Mouse (Mus musculus) midbrain, embryonic 11.5 days (tissue): ENCODE measurements around the gene Cars. TPM values are rescaled to one million over a fixed set of nuclear protein-coding genes. Genes with fewer than 3 reads are reported as not detected.

Experiments
- ATAC-seq: fragments of 200-750 bp; cut with Nextera tagmentation; 2 replicates; pipeline ENCODE4 v1.8.0; 2017; ENCODE audit warnings: moderate TSS enrichment, moderate library complexity; ENCODE audit not compliant: low FRiP score
- DNase-seq: peaks from one replicate; pipeline ENCODE4 v3.0.0; 2015; ENCODE audit warnings: low spot score; ENCODE audit errors: missing footprints
- H3K27ac ChIP-seq: fragments of 300-500 bp; sonication (generic); 2 replicates; pipeline ENCODE4 v1.5.1; 2014; ENCODE audit warnings: low read depth, low read length
- H3K27me3 ChIP-seq: fragments of 300-500 bp; sonication (generic); 2 replicates; pipeline ENCODE4 v1.6.1; 2014; ENCODE audit warnings: mild to moderate bottlenecking, low read length, moderate library complexity, mixed read lengths; ENCODE audit not compliant: control insufficient read depth, insufficient read depth
- H3K36me3 ChIP-seq: fragments of 300-500 bp; sonication (generic); 2 replicates; pipeline ENCODE4 v1.6.1; 2014; ENCODE audit warnings: mild to moderate bottlenecking, low read length, moderate library complexity, mixed read lengths; ENCODE audit not compliant: control insufficient read depth, insufficient read depth
- H3K4me1 ChIP-seq: fragments of 300-500 bp; sonication (generic); 2 replicates; pipeline ENCODE4 v1.6.1; 2014; ENCODE audit warnings: low read length; ENCODE audit not compliant: control insufficient read depth, insufficient read depth
- H3K4me2 ChIP-seq: fragments of 300-500 bp; sonication (generic); 2 replicates; pipeline ENCODE4 v1.6.1; 2014; ENCODE audit warnings: mild to moderate bottlenecking, moderate library complexity
- H3K4me3 ChIP-seq: fragments of 300-500 bp; sonication (generic); 2 replicates; pipeline ENCODE4 v1.5.1; 2014; ENCODE audit warnings: low read depth, low read length
- H3K9ac ChIP-seq: fragments of 300-500 bp; sonication (generic); 2 replicates; pipeline ENCODE4 v1.6.1; 2014; ENCODE audit warnings: low read length
- H3K9me3 ChIP-seq: fragments of 300-500 bp; sonication (generic); 2 replicates; pipeline ENCODE4 v1.6.1; 2016; ENCODE audit warnings: low read length; ENCODE audit not compliant: control insufficient read depth
- WGBS: fragments of 180-500 bp; shearing (Covaris S2); extraction: QIAGEN DNeasy Blood & Tissue Kit; methylation state at CpG from one replicate; pipeline ENCODE4 v1.1.7; 2014; 5-methylcytosine and 5-hydroxymethylcytosine counted together
- polyA plus RNA-seq: library from polyadenylated mRNA; unstranded; fragments of >200 nt; fragmentation: Nextera tagmentation; extraction: Ambion mirVana; gene quantifications from 2 replicates; pipeline ENCODE4 v1.2.1, GENCODE M21; 2014

Cars gene
- polyA plus RNA-seq, 1 experiment from 2014 or later: 75.7 TPM

DNA sequence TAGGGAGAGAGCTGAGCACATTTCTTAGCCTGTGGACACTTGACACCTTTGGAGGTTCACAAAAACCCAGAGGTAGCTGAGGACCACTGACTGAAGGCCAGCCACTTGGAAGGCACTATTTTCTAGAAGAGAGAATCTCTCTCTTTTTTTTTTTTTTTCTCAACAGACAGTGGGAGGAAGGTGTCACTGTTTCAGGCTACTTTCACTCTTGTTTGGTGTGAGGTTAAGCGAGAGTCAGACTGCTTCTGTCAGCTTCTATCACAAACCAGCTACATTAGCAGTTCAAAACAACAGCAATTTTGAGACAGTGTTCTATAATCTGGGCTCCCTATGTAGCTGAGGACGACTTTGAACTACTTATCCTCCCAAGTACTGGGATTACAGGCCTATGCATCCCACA, 26.3 kb upstream of the Cars start:
- no peaks in the 10 kb centered on the region for H3K36me3 ChIP-seq
- H3K4me3 ChIP-seq: no peak overlapping the region
- ATAC-seq (no peak), DNase-seq (no peak)
- no peaks in the 10 kb centered on the region for H3K4me1 ChIP-seq
- no peaks in the 10 kb centered on the region for H3K27me3 ChIP-seq
- WGBS: 68% methylated on average over 2 of the region's 2 CpGs
- no peaks in the 10 kb centered on the region for H3K9me3 ChIP-seq
- H3K4me2 ChIP-seq: no peak overlapping the region
- H3K9ac ChIP-seq: no peak overlapping the region
- H3K27ac ChIP-seq: no peak overlapping the region

DNA sequence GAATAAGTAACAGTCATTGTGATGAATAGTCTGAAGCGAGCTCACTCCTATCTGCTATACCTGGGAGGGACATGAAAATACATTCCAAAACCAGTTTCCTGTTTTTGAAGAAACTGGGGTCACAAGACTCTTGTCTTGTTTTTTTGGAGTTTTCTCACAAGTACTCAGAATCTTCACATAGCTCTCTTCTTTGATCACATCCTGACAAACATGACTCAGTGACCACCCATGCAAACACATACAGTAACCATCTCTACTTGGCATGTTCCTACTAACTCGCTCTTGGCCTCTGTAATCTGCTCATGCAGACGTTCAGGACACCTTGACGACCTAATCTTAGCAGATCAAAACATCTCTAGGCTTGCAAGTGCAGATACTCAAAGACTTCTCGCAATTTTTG, 25.3 kb upstream of the Cars start:
- Histone ChIP-seq H3K9me3 (no peaks in the 10 kb centered on the region), H3K4me3 (no peak overlapping the region), H3K36me3 (no peaks in the 10 kb centered on the region), H3K9ac (no peak overlapping the region), H3K27me3 (no peaks in the 10 kb centered on the region), H3K27ac (no peak overlapping the region), H3K4me1 (no peaks in the 10 kb centered on the region), H3K4me2 (no peak overlapping the region)
- 70% methylated on average over 5 of the region's 5 CpGs for WGBS
- ATAC-seq (no peak), DNase-seq (no peak)

DNA sequence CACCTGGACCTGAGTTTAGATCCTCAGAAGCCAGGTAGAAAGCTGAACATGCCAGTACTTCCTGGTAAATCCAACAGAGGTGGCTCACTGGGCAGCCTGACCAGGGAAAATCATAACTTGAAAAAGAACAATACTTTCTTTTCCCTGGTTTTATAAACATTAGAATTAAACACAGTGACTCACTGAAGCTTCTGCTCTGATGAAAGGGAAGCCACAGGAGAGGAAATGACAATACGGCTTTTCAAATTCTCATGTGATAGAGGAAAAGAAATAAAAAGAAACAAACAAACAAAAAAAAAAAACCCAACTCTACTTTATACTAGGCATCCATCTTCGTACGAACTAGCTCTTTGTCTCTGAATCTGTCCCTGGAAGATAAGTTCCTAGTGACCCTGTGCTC, 24.7 kb upstream of the Cars start:
- ATAC-seq (no peak), DNase-seq (no peak)
- Histone ChIP-seq H3K27ac (no peak overlapping the region), H3K9me3 (no peaks in the 10 kb centered on the region), H3K4me2 (no peak overlapping the region), H3K4me1 (no peaks in the 10 kb centered on the region), H3K4me3 (no peak overlapping the region), H3K27me3 (no peaks in the 10 kb centered on the region), H3K9ac (no peak overlapping the region), H3K36me3 (no peaks in the 10 kb centered on the region)
- WGBS: 80% methylated on average over 3 of the region's 3 CpGs

DNA sequence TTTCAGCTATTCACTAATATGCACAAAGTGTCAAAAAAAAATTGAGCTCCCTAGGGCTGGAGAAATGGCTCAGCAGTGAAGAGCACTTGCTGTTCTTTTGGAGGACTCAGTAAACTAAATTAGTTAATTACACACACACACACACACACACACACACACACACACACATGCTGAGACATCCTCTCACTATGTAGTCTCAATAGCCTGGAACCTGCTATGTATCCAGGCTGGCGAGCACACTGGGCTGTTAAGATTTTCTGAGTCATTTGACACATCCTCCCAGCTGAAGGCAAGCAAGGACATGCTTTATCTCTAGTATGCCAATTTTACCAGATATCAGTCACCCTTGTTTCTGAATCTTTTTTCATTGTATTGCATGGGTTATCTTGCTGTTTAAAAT, 21.1 kb upstream of the Cars start:
- Histone ChIP-seq H3K4me2 (no peak overlapping the region), H3K4me1 (no peaks in the 10 kb centered on the region), H3K27ac (no peak overlapping the region), H3K4me3 (no peak overlapping the region), H3K9me3 (no peaks in the 10 kb centered on the region), H3K36me3 (no peaks in the 10 kb centered on the region), H3K27me3 (no peaks in the 10 kb centered on the region), H3K9ac (no peak overlapping the region)
- DNase-seq: no peak
- ATAC-seq: no peak
- 78% methylated on average over 1 of the region's 1 CpGs for WGBS

DNA sequence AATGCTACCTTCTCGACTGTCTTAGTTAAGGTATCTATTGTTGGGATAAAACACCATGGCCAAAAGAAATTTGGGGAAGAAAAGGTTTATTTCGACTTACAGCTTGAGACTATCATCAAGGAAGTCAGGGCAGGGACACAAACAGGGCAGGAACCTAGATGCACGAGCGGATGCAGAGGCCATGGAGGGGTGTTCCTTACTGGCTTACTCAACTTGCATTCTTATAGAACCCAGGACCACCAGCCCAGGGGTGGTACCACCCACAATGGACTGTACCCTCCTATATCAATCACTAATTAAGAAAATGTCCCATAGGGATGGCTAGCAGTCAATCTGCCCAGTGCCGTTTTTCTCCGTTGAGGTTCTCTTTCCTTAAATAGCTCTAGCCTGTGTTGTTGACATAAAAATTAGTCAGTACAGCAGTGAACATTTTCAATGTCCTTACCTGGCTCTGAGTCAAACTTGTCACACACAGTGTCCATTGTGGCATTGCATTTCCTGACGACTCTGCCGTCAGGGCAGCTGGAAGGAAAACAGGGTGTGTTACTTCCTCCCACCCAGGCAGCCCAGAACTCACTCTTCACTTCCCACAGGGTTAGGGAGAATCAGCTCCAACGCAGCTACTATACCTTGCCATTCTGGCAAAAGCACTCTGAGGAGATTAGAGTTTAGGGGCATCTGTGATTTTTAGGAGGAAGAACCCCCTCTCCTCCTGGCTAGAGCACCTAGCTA, 14.7 kb upstream of the Cars start:
- Histone ChIP-seq H3K4me3 (no peak overlapping the region), H3K27ac (no peak overlapping the region), H3K36me3 (no peaks in the 10 kb centered on the region), H3K9me3 (no peaks in the 10 kb centered on the region; the same call in 1 of the 2 replicates), H3K27me3 (no peaks in the 10 kb centered on the region), H3K4me1 (no peaks in the 10 kb centered on the region), H3K4me2 (no peak overlapping the region), H3K9ac (no peak overlapping the region)
- 75% methylated on average over 9 of the region's 9 CpGs for WGBS
- no peak for ATAC-seq
- no peak for DNase-seq

DNA sequence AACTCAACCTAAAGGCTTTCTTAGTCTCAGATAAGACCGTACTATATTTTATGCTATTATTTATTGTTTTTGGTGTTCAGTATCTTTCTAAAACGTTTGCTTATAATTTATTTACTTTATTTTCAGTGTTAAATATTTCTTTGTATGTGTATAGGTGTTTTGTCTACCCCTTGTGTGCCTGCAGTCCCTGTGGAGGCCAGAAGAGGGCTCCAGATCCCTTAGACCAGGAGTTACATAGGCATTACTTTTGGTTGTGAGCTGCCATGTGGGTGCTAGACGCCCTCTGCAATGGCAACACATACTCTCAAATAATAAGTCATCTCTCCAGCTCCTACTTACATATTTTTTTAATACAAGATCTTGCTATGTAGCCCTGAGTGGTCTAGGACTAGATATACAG, 12.3 kb upstream of the Cars start:
- no peaks in the 10 kb centered on the region; the same call in 1 of the 2 replicates for H3K9me3 ChIP-seq
- H3K27ac ChIP-seq: no peak overlapping the region
- no peaks in the 10 kb centered on the region for H3K27me3 ChIP-seq
- H3K4me2 ChIP-seq: no peak overlapping the region
- ATAC-seq (no peak), DNase-seq (no peak)
- WGBS: 61% methylated on average over 3 of the region's 3 CpGs
- H3K4me3 ChIP-seq: no peak overlapping the region
- no peak overlapping the region for H3K9ac ChIP-seq
- H3K36me3 ChIP-seq: no peaks in the 10 kb centered on the region
- no peaks in the 10 kb centered on the region for H3K4me1 ChIP-seq

DNA sequence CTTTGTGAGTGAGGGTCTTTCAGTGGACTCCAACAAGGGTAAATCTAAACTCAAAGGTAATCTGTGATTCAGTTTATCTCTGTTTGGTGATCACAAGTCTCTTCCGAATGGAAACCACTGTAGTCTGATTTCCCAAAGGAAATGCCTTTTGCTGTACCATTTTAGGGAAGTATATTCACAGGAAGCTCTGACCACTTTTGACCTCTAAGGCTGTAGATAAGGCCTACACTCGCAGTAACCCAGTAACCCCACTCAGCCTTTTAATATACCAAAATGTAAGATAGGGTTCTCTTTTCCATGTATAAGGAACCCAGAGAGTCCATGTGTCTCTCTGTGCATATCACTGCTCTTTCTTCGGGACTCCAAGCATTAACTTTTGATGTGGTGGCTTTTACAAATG, 5.4 kb upstream of the Cars start:
- no peaks in the 10 kb centered on the region for H3K36me3 ChIP-seq
- no peak overlapping the region for H3K9ac ChIP-seq
- DNase-seq: no peak
- H3K4me1 ChIP-seq: no peaks in the 10 kb centered on the region
- whole genome bisulfite sequencing: 84% methylated on average over 3 of the region's 3 CpGs
- no peak overlapping the region for H3K4me3 ChIP-seq
- H3K27ac ChIP-seq: no peak overlapping the region
- H3K4me2 ChIP-seq: no peak overlapping the region
- no peaks in the 10 kb centered on the region for H3K9me3 ChIP-seq
- no peaks in the 10 kb centered on the region for H3K27me3 ChIP-seq
- no peak for ATAC-seq

DNA sequence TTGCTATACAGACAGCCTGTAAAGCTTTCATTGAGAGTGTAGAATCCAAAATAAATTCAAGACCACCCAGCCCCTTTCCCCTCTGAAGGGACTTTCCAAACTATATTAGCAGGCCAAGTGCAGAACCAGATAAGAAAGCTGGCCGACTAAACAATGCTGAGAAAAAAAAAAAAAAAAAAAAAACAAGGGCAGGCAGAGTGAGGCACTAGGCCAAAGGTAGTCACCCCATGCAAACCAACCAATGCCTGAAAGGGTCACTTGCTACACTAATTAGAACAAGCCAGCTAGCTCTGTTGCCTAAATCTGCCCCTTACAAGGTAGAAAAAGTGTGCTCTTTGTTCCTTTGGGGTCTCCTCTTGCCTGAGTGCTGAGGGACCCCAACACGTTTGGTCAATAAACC, 5.0 kb upstream of the Cars start:
- WGBS: 85% methylated on average over 2 of the region's 2 CpGs
- Histone ChIP-seq H3K27ac (no peak overlapping the region), H3K4me1 (no peaks in the 10 kb centered on the region), H3K9me3 (no peaks in the 10 kb centered on the region), H3K9ac (no peak overlapping the region), H3K4me2 (no peak overlapping the region), H3K27me3 (no peaks in the 10 kb centered on the region), H3K36me3 (no peaks in the 10 kb centered on the region), H3K4me3 (no peak overlapping the region)
- DNase-seq (no peak), ATAC-seq (no peak)

DNA sequence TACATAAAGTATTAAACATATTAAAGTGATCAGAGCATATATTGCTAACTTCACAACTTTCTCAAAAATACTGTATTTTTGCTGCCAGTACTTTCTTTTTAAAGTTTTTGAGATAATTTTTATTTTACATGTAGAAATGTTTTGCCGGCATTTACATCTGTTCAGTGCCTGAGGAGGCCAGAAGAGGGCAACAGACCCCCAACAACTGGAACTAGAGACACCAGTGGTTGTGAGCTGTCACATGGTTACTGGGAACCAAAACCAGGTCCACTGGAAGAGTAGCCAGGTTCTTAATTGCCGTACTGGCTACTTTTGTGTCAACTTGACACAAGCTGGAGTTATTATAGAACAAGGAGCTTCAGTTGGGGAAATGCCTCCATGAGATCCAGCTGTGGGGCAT, 1.8 kb upstream of the Cars start:
- Histone ChIP-seq H3K27ac (no peak overlapping the region), H3K36me3 (no peaks in the 10 kb centered on the region), H3K4me1 (peaks cover 6% of the 10 kb centered on the region), H3K27me3 (no peaks in the 10 kb centered on the region), H3K4me2 (no peak overlapping the region), H3K9ac (no peak overlapping the region), H3K9me3 (no peaks in the 10 kb centered on the region), H3K4me3 (no peak overlapping the region)
- ATAC-seq (no peak), DNase-seq (no peak)
- 79% methylated on average over 2 of the region's 2 CpGs for WGBS
